Mouse (Mus musculus) natural killer cell, adult 2 months (primary cell): ENCODE results near the gene Wipf1.
A peak's percentile ranks its signal among the peaks of the same experiment; 100 is the strongest.
"Not testable (repeated sequence)": the region's sequence is repeated elsewhere in the genome, so short reads cannot be mapped to it uniquely, and the experiment has no call there.

Source experiments
- DNase-seq, 2 experiments: peaks; one replicate each; pipeline ENCODE4 v3.0.0; 2022; ENCODE audit warnings: low spot score in 2 of 2

Wipf1 gene

GRCm38 (mm10) chr2:73509248-73510024, 20.1 kb downstream of the Wipf1 start:
- no peak for DNase-seq

- DNase-seq: no peak
Measured at GRCm38 (mm10) chr2:73507886-73508285, 21.6 kb downstream of the Wipf1 start.

- not testable (repeated sequence) for DNase-seq
Measured at GRCm38 (mm10) chr2:73506337-73506736, 23.2 kb downstream of the Wipf1 start.

- no peak for DNase-seq
Measured at GRCm38 (mm10) chr2:73502863-73503429, 26.6 kb downstream of the Wipf1 start.

GRCm38 (mm10) chr2:73500864-73501263, 28.7 kb downstream of the Wipf1 start:
- no peak for DNase-seq

- no peak for DNase-seq
Measured at GRCm38 (mm10) chr2:73498322-73498721, 31.2 kb downstream of the Wipf1 start.

GRCm38 (mm10) chr2:73497572-73497971, 32.0 kb downstream of the Wipf1 start:
- DNase-seq: no peak

- no peak for DNase-seq
Measured at GRCm38 (mm10) chr2:73496944-73497343, 32.6 kb downstream of the Wipf1 start.

- no peak for DNase-seq
Measured at GRCm38 (mm10) chr2:73496329-73496685, 33.2 kb downstream of the Wipf1 start.

GRCm38 (mm10) chr2:73495617-73496328, 33.8 kb downstream of the Wipf1 start:
- DNase-seq: peak; percentile 70 to 81

GRCm38 (mm10) chr2:73493517-73493916, 36.0 kb downstream of the Wipf1 start:
- DNase-seq: no peak

- peak; percentile 50 to 68 for DNase-seq
Measured at GRCm38 (mm10) chr2:73491442-73492241, 37.9 kb downstream of the Wipf1 start.

- no peak for DNase-seq
Measured at GRCm38 (mm10) chr2:73490466-73490865, 39.1 kb downstream of the Wipf1 start.

- DNase-seq: peak; percentile 69 to 78
Measured at GRCm38 (mm10) chr2:73486120-73486601, 43.4 kb downstream of the Wipf1 start.

- peak; percentile 58 to 63 for DNase-seq
Measured at GRCm38 (mm10) chr2:73485236-73486119, 44.1 kb downstream of the Wipf1 start.

- no peak for DNase-seq
Measured at GRCm38 (mm10) chr2:73484561-73485235, 44.8 kb downstream of the Wipf1 start.

GRCm38 (mm10) chr2:73478805-73479204, 50.7 kb downstream of the Wipf1 start:
- no peak for DNase-seq

GRCm38 (mm10) chr2:73477501-73477900, 52.0 kb downstream of the Wipf1 start:
- DNase-seq: no peak

- DNase-seq: no peak
Measured at GRCm38 (mm10) chr2:73475519-73475918, 54.0 kb downstream of the Wipf1 start.

GRCm38 (mm10) chr2:73472130-73472529, 57.4 kb downstream of the Wipf1 start:
- peak in 1 of 2 experiments; percentile 60 for DNase-seq
